Mouse (Mus musculus): ENCODE measurements at regions not wholly inside any gene's neighbourhood (a gene's known extent, or its start where the extent isn't known, plus 50 kb on each side); places are given as distances from the start of the nearest gene placed in this dataset.

DNA sequence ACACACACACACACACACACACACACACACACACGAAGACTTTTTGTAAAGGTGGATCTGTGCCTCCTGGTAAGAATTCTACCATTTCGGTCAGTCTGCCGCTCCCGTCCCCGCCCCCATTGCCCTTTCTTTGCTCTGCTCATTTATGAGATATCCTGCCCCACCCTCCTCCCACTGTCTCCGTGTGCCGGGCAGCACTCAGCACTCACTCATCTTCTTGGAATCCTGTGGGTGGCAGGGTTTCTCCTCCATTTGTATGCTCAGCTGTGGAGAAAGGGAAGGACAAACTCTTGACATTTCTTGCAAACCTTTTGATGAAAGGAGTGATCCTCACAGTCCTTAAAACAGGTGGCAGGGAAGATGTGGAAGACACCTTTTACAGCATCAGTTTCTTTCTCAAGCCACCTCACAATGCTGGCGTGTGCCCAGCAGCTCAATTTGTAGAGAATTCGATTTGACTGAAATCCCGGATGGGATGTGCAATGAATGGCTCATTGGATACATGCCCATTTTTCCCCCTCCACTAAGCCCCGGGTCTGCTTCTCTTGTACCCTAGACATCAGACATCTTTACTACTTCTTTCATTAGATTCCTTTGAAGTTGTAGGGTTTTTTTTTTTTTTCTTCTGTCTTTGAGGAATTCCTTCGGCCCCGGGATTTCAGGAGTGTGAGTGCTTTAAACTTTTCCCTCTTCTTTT lies 112.6 kb upstream of the 4933415F23Rik start:
- ATAC-seq (peak; percentile 51; the same call in 1 of the 2 replicates), DNase-seq (ENCODE audit: low spot score) (peak; percentile 64)
- Histone ChIP-seq H3K4me3 (ENCODE audit: low read length) (no peak overlapping the region), H3K4me2 (ENCODE audit: low read depth, low read length) (peak overlapping the region; percentile 33), H3K9me3 (ENCODE audit: low read length) (no peaks in the 10 kb centered on the region), H3K36me3 (ENCODE audit: insufficient read depth, low read length) (no peaks in the 10 kb centered on the region), H3K27me3 (ENCODE audit: insufficient read depth, low read length) (no peaks in the 10 kb centered on the region), H3K9ac (replicated peaks; ENCODE audit: low read length) (no peak overlapping the region), H3K4me1 (ENCODE audit: insufficient read depth, low read length) (no peaks in the 10 kb centered on the region), H3K27ac (no peak overlapping the region)
- TF ChIP-seq CTCF (IDR thresholded peaks at IDR 0.05; ENCODE audit: low read depth): no peak
- 57% methylated on average over 13 of the region's 13 CpGs for WGBS

DNA sequence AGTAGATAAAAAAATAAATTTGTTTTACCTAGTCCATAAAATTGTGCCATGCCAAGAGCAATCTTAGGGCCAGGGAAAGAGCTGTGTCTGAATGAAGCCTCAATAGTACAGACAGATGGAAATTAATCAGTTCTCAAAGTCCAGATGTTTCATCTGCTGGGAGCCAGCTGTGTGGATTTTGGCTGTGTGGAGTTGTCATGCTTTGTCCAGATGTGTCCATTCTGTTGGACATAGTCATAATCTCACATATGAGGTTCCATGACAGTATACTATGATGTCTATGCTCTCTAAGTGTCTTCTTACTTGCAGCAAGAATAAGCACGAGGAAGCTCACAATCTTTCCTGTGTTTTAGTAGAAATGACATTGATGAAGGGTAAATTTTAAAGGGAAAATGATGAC lies 105.8 kb upstream of the 4933415F23Rik start:
- no peaks in the 10 kb centered on the region for H3K4me1 ChIP-seq (ENCODE audit: insufficient read depth, low read length)
- H3K4me2 ChIP-seq (ENCODE audit: low read depth, low read length): no peak overlapping the region
- no peak for ATAC-seq
- TF ChIP-seq CTCF (IDR thresholded peaks at IDR 0.05; ENCODE audit: low read depth): no peak
- H3K4me3 ChIP-seq (ENCODE audit: low read length): no peak overlapping the region
- no peaks in the 10 kb centered on the region for H3K36me3 ChIP-seq (ENCODE audit: insufficient read depth, low read length)
- DNase-seq (ENCODE audit: low spot score): no peak
- H3K27me3 ChIP-seq (ENCODE audit: insufficient read depth, low read length): no peaks in the 10 kb centered on the region
- no peaks in the 10 kb centered on the region for H3K9me3 ChIP-seq (ENCODE audit: low read length)
- H3K9ac ChIP-seq (replicated peaks; ENCODE audit: low read length): no peak overlapping the region
- 76% methylated on average over 1 of the region's 1 CpGs for WGBS
- H3K27ac ChIP-seq: no peak overlapping the region

DNA sequence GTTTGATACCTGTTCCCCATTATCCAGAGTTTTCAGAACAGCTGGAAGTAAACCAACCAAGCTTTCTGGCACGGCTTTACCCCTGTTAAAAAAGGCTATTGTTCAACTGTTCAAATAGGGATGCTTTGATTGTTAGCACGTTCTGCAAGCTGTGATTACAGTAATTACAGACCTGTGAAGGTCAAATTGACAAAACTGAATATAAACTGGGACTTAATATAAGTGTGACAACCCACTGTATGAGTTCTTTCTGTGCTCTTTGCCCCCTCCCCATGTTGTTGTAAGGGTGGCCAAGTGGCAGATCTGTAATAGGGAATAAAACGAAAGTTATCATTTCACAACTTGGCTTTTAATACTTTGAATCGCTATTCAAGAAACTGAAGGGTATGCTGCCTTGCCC lies 105.0 kb upstream of the 4933415F23Rik start:
- Histone ChIP-seq H3K9me3 (ENCODE audit: low read length) (no peaks in the 10 kb centered on the region), H3K9ac (replicated peaks; ENCODE audit: low read length) (no peak overlapping the region), H3K4me2 (ENCODE audit: low read depth, low read length) (no peak overlapping the region), H3K27me3 (ENCODE audit: insufficient read depth, low read length) (no peaks in the 10 kb centered on the region), H3K36me3 (ENCODE audit: insufficient read depth, low read length) (no peaks in the 10 kb centered on the region), H3K27ac (no peak overlapping the region), H3K4me1 (ENCODE audit: insufficient read depth, low read length) (no peaks in the 10 kb centered on the region), H3K4me3 (ENCODE audit: low read length) (no peak overlapping the region)
- WGBS: 54% methylated on average over 4 of the region's 4 CpGs
- TF ChIP-seq CTCF (IDR thresholded peaks at IDR 0.05; ENCODE audit: low read depth): no peak
- no peak for DNase-seq (ENCODE audit: low spot score)
- no peak for ATAC-seq

DNA sequence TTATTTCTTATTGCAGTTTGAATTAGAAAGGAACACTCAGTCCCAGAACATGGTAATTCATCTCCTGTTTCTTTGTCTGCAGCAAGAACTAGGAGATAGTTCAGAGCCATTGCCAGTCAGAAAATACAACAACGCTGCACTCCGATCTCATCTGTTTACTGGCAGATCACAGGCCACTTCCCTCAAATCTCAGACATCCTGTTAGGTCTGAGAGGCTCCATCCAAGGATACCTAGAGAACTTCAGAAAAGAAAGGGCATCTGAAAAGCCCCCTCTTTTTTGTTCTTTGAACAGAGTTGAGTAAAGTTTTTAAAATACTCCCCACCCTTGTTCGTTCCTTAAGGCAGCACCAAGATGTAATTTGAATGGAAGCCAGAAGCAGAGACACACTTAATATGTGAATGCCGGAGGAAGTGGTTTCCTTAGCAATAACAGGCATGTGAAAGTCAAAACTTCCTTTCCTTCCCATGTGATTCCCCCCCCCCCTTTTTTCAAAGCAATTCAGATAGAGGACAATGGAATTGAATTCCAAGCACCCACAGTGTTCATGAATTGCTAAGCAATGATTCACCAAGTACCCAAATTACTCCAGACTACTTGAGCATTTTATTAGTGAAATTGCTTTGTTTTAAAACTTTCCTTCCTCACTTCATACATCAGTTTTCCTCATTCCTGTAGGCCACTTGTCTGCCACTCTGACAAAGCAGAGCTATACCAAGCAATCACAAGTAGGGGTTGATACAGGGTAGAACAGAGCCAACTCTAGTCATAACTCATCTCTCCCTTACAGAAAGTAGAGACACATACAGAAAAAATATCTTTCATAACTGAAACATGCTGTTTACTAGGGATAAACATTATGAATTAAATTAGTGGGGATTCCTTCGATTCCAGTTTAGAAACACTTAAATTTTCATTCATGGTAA lies 100.7 kb upstream of the 4933415F23Rik start:
- 28% methylated on average over 5 of the region's 5 CpGs for WGBS
- H3K4me2 ChIP-seq (ENCODE audit: low read depth, low read length): no peak overlapping the region
- H3K9me3 ChIP-seq (ENCODE audit: low read length): no peaks in the 10 kb centered on the region
- H3K27ac ChIP-seq: no peak overlapping the region; the same call in 1 of the 2 replicates
- no peak overlapping the region for H3K4me3 ChIP-seq (ENCODE audit: low read length)
- H3K9ac ChIP-seq (replicated peaks; ENCODE audit: low read length): no peak overlapping the region
- DNase-seq (ENCODE audit: low spot score): peak; percentile 18
- no peak for TF ChIP-seq CTCF (IDR thresholded peaks at IDR 0.05; ENCODE audit: low read depth)
- H3K4me1 ChIP-seq (ENCODE audit: insufficient read depth, low read length): no peaks in the 10 kb centered on the region
- ATAC-seq: peak; percentile 38; the same call in 1 of the 2 replicates
- H3K27me3 ChIP-seq (ENCODE audit: insufficient read depth, low read length): no peaks in the 10 kb centered on the region
- no peaks in the 10 kb centered on the region for H3K36me3 ChIP-seq (ENCODE audit: insufficient read depth, low read length)

DNA sequence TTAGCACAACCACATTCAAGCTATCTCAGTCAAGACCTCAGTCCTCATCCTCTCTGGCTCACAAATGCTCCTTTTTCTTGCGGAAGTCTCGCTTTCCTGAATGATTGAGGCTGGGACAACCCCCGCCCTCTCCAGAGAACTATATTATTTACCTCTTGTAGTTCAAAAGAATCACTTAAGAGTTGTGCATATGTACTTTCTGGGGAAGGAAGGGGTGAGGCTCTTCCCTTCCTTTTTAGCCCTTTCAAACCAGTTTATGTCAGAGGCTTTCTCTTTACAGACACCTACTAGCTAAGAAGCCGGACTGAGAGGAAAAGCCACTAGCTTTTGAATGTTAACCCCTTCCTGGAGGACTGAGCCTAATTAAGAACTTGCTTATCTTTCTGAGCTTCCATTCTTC lies 98.4 kb upstream of the 4933415F23Rik start:
- Histone ChIP-seq H3K9me3 (ENCODE audit: low read length) (no peaks in the 10 kb centered on the region), H3K4me1 (ENCODE audit: insufficient read depth, low read length) (no peaks in the 10 kb centered on the region), H3K27ac (no peak overlapping the region), H3K36me3 (ENCODE audit: insufficient read depth, low read length) (no peaks in the 10 kb centered on the region), H3K9ac (replicated peaks; ENCODE audit: low read length) (no peak overlapping the region), H3K4me3 (ENCODE audit: low read length) (no peak overlapping the region), H3K27me3 (ENCODE audit: insufficient read depth, low read length) (no peaks in the 10 kb centered on the region), H3K4me2 (ENCODE audit: low read depth, low read length) (no peak overlapping the region)
- no peak for ATAC-seq
- WGBS: 71% methylated on average over 4 of the region's 4 CpGs
- DNase-seq (ENCODE audit: low spot score): no peak
- no peak for TF ChIP-seq CTCF (IDR thresholded peaks at IDR 0.05; ENCODE audit: low read depth)

DNA sequence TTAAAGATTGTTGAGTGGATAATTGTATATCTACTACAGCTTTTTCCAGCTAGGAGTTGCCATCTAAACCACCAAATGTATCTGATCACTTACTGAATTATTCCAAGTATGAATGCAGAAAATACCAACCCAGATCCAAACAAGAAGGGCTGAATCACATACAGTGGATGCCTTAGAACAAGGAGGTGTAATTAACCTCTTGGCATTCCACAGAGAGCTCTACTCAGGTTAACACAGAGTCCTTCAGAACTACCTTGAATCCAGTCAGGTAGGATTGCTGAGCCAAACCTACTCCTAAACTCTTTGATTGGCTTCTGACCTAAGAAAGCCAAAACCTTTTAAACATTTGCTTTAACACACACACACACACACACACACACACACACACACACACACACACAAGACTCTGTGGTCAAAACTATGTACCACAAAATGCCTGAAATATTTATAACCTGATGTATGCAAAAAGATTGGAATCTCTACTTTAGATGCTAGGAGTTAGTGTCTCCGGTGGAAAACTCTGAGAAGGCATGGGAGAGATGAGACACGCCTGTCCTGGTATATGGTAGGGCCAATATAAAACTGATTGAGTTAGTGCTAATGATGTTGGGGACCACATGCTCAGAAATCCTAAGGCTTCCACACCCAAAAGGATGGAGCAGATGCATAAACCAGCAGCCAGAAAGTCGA lies 88.4 kb upstream of the 4933415F23Rik start:
- Histone ChIP-seq H3K36me3 (ENCODE audit: insufficient read depth, low read length) (no peaks in the 10 kb centered on the region), H3K27me3 (ENCODE audit: insufficient read depth, low read length) (no peaks in the 10 kb centered on the region), H3K9ac (replicated peaks; ENCODE audit: low read length) (no peak overlapping the region), H3K4me2 (ENCODE audit: low read depth, low read length) (no peak overlapping the region), H3K27ac (no peak overlapping the region), H3K4me3 (ENCODE audit: low read length) (no peak overlapping the region), H3K9me3 (ENCODE audit: low read length) (no peaks in the 10 kb centered on the region), H3K4me1 (ENCODE audit: insufficient read depth, low read length) (no peaks in the 10 kb centered on the region)
- 86% methylated on average over 3 of the region's 3 CpGs for WGBS
- ATAC-seq (no peak), DNase-seq (ENCODE audit: low spot score) (no peak)
- no peak for TF ChIP-seq CTCF (IDR thresholded peaks at IDR 0.05; ENCODE audit: low read depth)

Measured in hindbrain, postnatal 0 days (tissue).